Mouse (Mus musculus): Measurements from ENCODE around the gene Lst1.
"Not testable (repeated sequence)": the region's sequence is repeated elsewhere in the genome, so short reads cannot be mapped to it uniquely, and the experiment has no call there.

Lst1 gene

DNA sequence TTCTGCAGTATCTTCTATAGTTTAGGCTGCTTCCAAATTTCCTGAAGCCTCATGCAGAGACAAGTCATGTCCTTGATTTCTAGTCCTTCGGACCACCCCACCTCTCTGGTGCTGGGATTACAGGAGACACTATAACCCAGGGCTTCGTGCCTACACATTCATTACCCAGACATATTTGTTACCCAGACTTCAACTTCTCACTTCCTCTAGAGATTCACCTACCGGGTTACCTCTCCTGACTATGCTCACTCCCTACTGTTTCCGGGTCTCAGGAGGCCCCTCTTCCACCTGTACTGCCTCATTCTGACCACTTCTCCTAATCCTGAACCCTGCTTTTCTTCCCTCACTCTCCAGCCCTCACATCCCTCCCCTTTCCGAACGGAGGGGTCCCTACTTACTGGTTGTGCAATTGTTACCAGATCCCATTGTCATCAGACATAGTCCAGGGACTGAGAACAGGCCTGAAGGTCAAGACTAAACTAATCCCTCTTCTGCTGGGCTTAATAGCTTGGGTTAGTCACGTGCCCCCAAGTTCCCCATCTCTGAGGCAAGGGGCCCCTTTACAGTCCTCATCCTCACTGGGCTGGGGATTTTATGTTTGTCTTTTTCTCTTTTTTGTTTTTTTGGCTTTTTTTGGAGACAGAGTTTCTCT lies at the start of gene Lst1:
Lst1 (minus strand) TSS at position 481 of the 652 bp plus-strand sequence.
- no peak for DNase-seq (ENCODE audit: low spot score)

DNA sequence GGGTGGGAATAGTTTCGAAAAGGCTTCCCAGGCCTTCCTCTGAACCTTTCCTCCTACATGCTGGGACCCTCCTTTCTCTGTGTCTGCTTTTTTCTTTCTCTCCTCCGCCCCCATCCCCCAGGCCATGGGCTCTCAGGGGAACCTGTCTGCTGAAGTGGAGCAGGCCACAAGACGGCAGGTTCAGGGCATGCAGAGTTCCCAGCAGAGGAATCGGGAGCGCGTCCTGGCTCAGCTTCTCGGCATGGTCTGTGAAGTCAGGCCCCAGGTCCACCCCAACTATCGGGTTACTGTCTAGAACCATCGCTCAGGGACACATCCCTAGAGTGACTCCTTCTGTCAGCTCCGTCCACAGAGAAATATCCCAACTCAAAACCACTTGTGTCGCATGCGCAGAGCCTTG lies 49.3 kb upstream of the Lst1 start:
- no peak for DNase-seq (ENCODE audit: low spot score)

DNA sequence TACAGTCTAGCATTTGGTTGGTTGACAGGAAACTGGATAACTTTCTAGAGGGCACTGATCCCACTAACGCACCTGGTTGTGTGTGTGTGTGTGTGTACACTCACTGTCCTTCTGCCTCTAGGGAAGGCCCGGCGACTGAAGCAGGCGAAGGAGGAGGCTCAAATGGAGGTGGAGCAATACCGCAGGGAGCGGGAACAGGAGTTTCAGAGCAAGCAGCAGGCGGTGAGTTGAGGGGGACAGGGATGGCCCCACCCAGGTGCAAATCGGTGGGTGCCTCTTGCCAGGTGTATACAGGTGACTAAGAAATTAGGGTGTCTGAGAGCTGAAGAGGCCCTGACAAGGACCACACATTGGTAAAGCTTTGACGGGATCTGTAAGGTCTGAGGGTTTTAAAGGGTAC lies 48.8 kb upstream of the Lst1 start:
- no peak for DNase-seq (ENCODE audit: low spot score)

DNA sequence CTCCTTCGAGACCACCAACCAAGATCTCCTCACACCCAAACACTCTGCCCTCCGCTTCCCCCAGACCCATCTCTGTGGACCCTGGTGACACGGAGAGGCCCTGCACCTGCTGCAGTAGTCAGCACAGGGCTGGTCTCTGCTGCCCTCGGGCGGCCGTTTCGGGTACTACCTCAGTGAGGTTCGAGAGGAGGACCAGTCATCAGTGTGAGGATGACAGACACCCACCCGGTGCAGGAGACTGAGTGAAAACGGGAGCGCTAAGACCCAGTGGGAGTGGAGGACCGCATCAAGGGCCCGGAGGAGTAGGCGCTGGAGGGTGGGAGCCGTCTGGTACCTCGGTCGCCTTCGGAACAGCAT lies 48.1 kb upstream of the Lst1 start:
- peak; percentile 93 for DNase-seq (ENCODE audit: low spot score)

DNA sequence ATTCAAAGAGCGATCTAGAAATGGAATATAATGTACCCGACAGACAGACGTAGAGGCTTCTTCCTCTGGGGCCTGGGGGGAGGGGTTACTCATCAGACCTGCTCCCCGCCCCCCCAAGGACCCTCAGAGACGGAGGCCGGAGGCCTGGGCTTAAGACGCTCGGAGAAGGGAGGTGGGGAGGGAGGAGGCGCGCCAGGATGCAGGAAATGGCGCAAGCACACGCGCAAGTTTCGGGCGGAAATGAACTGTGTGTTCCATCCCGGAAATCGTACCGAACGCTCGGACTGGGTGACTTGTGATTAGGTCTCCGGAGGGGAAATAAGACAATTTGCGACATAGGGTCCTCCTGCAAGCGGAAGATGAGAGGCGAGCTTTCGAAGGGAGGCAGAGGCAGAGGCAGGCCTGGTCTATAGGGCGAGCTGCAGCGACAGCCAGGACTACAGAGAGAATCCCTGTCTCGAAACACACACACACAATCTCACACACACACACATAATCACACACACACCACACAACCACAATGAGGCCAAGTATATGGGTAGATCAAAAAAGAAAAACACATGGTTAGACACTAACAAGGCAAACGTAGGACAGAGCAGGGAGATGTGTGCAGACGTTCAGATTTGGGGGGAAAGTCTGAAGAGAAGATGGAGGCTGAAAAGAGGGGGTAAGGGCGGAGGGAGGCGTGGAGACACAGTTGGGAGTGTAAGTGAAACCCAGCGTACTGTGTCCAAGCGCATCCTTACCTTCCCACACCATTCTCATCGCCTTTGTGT lies 47.6 kb upstream of the Lst1 start, which contains the start of gene Nfkbil1:
Nfkbil1 (minus strand) TSS at position 179 of the 776 bp plus-strand sequence.
- DNase-seq (ENCODE audit: low spot score), result peak; percentile 99

DNA sequence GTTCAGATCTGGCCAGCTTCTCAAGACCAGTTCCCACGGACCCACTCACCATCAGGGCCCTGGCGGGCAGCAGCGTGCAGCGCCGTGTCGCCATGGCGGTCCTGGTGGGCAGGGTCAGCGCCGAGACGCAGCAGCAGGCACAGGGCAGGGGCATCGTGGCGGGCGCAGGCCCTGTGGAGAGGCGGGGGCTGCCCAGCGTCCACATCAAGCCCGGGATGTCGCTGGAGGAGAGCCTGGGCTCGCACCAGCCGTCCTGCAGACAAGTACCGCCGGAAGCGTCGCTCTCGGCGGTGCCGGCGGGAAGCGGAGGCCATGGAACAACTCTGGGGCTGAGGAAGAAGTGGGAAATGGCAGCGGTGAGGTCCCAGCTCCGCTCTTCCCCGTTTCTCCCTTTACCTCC lies 46.7 kb upstream of the Lst1 start:
- no peak for DNase-seq (ENCODE audit: low spot score)

DNA sequence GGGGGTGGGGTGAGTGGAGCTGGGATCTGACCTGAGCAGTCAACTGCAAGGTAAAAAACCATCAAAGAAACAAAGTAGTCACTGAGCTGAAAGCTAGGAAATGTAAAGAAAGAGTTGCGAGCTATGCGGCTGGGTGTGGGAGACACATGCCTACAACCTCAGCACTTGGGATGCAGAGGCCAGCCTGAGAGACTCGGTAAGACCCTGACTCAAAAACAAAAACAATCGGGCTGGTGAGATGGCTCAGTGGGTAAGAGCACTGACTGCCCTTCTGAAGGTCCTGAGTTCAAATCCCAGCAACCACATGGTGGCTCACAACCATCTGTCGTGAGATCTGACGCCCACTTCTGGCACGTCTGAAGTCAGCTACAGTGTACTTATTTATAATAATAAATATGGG lies 45.9 kb upstream of the Lst1 start:
- DNase-seq (ENCODE audit: low spot score), result not testable (repeated sequence)

DNA sequence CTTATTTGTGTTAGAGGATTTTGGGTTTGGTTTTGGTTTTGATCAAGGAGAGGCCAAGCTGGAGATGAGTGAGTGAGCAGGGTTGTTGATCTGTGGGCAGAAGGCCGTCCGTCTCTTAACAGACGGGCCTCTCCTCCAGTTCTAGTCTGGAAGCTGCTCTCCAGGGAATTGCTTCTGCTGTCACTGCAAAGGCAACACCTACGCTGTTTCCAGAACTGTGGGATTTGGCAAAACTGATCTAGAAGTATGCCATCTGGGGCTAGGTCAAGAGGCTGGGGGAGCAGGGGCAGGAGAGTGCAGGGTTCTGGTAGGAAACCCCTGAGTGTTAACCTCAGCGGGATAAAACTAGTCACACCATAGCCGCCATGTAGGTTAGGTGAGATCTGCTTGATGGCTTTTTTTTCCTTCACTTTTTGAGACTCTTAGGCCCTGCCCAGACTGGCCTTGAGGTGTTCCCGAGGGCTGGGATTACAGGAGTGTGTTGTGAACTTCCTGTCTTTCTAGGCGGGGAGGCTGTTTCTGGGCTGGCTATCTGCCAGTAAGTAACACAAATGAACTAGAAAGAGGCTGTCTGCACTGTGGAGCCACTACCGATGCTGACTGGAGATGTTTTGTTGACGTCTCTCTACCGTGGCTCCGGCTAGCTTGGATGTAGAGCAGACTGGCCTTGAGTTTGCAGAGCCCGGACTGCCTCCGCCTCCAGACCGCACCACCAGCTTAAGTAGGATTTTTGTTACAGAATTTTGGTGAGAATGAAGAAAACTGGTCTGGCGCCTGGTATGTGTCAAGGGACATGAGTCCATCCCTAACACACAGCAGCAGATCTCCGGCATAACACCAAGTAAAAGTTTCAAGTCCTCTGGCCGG lies 45.1 kb upstream of the Lst1 start, which contains the start of gene Atp6v1g2:
Atp6v1g2 (plus strand) TSS at position 547 of the 867 bp plus-strand sequence.
- peak; percentile 47 for DNase-seq (ENCODE audit: low spot score)

DNA sequence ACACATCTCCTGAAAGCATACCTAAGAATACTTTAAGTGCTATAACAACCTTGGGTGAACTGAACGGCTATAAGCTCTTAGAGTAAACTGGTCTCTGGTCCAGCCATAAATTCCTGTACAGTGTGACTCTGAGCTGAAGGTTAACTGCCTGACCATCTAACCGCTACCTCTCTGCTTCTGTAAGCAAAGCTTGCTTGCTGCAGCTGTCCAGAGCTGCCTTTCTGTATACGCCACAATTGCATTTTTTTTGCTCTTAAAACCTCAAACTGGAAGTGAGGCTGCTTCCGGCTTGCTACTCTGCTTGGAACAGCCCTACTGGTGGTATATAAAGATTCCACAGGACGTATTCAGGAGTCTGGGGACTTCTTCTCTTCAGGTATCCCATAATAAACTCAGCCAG lies 44.4 kb upstream of the Lst1 start:
- DNase-seq (ENCODE audit: low spot score), result no peak

DNA sequence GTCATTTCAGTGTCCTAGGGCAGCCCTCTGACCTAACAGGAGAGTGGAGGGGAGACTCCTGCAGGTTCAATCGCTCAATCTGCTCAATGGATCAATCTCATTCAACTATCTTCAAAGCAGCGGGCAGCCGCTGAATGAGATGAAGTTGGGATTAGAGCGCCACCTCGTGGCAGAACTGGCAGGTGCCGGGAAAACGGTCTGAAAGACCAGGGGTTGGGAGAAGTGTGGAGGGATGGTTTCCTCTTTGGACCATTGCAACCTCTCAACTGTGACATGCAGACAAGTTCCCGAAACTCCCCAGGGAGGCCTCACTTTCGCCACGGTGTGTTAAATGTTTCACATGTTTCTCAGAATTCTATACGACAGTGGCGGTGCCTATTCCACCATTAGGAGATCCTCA lies 43.8 kb upstream of the Lst1 start:
- peak; percentile 80 for DNase-seq (ENCODE audit: low spot score)

DNA sequence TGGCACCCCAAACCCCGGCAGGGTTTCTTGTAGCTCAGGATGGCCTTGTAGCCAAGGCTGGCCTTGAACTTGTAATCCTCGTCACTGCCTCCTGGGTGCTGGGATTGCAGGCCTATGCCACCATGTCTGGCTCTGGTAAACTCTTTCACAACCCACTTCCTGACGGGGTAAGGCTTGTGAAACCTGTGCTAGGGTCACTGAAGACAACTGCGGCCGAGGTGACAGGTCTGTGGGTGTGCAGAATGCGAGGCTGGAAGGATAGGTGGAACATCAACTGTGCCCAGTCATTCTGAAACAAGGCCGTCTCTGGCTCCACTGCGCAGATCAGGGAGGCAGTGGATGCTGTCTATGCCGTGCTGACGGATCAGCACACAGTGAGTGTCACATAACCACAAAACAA lies 42.8 kb upstream of the Lst1 start:
- DNase-seq (ENCODE audit: low spot score), result no peak

DNA sequence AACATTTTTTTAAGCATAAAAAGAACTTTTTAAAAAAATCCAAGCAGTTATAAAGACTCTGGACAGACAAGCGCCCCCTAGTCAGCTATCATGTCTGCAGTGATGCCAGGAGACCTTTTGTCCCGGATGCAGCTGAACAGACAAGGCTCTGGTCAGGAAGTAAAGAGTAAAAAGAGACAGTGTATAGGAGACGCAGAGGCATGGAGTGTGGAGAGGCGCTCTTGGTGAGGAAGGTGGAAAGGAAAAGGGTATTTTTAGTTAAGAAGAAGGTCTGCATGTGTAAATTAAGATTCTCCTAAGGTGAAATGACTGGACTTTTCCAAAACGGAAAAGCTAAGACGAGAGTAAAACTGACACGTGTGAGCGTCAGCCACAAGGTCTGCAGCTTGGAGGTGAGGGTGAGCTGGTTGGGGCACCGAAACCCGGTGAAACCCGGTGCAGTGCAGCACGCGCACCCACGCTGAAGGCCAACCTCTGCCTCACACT lies 38.4 kb upstream of the Lst1 start:
- no peak for DNase-seq (ENCODE audit: low spot score)

DNA sequence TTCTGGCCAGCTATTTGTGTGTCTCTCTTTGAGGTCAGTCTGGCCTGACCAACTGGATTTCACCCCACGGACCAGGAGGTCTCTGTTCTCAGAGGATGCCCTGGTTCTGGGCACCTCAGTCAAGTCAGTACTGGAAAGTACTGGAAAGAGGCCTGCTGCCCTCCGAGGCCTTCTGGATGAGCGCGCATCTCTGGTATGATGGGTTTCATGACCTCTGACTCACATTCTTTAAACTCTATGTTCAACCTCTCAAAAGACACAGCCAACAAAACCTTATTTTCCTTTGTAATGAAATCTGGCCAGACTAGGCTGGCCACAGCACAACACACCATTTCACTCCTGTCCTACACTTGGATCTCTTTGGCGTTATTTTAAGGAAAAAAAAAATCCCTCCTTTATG lies 37.2 kb upstream of the Lst1 start:
- no peak for DNase-seq (ENCODE audit: low spot score)

DNA sequence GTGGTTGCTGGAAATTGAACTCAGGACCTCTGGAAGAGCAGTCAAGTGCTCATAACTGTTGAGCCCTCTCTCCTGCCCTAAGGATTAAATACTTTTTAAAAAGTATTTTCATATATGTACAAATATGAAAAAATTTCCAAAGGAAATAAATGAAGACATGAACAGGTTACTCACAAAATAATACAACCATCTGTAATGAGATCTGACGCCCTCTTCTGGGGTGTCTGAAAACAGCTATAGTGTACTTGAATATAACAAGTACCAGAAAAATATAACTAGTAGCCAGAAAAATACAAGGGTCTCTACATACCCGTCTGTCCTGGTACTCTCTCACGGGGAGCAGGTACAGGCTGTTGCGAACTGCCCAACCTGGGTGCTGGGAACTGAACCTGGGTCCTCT lies 36.4 kb upstream of the Lst1 start:
- no peak for DNase-seq (ENCODE audit: low spot score)

DNA sequence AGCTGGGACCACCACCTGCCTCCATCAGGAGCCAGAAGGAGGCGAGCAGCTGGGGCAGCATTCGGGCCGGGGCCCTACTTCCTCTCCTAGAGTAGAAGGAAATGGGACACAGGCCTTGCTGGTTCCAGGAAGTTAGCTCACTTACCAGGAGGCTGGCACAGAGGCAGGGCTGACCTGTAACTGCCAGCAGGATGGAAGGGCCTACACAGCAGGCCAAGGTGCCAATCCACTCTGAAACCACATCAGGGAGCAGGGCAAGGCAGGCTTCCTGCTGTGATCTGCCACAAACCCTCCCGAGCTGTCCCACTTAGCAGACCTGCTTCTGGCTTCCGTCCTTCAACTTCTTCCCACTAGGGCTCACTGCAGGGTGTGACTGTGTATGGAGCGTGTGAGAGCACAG lies 34.1 kb upstream of the Lst1 start:
- no peak for DNase-seq (ENCODE audit: low spot score)

DNA sequence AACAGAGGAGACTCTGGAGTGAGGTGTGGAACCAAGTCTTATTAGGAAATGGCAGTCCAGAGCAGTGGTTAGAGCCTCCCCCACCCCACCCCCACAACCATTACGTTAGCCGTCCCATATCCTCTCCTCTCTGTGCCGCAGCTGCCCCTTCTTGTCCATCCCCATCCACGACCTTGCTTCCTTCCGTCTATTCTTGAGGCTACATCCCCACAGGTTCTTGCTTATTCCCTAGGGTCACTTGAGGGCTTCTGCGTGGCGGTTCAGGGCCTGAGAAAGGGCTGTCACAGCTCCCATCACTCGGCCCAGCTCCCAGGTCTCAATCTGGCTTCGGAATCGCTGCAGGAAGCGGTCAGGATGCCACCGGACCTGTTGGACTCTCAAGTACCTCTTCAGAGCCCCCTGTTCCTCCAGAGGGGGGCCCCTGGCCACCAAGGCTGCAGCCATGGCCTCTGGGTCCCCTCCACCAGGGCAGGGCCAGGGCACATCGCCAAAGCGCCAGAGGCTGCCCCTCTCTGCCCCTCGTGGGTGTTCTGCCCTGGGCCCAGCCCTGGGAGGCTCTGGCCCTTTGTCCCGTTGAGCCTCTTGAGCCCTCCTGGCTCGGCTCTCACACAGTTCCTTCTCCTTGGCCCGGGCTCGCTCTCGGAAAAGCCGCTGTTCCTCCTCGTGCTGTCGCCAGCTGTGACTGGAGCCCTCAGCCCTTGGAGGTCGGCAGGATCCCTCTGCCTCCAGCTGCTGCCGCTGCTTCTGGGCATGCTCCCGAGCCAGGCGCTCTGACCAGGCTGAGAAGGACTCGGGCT lies 32.1 kb upstream of the Lst1 start, which contains the start of gene Gm16181:
Gm16181 (plus strand) TSS at position 679 of the 797 bp plus-strand sequence.
- DNase-seq (ENCODE audit: low spot score), result no peak

DNA sequence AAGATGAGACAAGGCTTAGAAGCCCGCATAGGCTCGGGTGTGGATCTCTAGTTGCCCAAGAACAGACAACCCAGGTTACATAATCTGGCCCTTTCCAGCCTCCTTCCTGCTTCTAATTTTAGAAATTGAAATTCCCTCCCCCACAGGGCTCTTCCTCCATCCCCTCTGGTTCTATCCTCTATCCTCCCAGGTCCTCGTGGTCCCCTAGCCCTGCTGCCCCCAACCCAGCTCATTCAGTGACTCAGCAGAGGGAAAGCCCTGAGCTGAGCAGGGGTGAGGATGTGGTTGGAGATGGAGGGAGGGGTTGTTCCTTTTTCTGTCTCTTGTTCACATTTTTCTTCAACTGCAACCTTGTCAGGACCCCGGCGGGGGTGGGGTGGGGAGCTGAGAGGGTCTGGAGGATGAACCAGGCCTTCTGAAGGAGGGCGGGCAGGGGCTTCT lies 31.4 kb upstream of the Lst1 start:
- no peak for DNase-seq (ENCODE audit: low spot score)

DNA sequence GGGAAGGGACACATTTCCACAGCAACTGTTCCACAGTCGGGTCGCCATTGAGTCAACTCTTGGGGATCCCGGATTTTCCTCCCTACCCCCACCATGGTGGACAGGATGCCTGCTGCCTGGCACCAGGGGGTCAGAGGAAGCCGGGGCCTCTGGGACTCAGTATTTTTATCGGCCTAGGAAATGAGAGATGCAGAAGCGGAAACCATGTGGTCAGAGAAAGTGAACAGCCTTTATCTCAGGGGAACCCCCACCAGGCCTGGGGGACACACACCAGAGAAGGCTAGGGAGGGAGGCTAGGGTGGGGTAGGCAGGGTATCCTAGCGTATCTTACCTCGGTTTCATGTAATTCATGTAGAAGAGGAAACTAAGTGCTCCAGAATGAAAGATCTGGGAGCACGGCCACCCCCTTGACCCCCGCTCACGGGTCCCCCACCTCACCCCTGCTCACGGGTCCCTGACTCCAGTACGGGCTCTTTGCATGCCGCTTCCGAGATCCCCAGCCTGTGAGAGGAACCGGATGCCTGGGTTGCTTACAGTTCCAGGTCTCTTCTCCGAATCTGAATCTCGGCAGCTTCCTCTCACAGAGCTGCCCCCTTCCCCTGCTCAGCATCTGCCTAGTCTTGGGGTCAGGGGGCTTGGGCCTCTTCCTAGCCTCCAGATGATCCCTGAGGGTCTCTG lies 30.4 kb upstream of the Lst1 start:
- no peak for DNase-seq (ENCODE audit: low spot score)

DNA sequence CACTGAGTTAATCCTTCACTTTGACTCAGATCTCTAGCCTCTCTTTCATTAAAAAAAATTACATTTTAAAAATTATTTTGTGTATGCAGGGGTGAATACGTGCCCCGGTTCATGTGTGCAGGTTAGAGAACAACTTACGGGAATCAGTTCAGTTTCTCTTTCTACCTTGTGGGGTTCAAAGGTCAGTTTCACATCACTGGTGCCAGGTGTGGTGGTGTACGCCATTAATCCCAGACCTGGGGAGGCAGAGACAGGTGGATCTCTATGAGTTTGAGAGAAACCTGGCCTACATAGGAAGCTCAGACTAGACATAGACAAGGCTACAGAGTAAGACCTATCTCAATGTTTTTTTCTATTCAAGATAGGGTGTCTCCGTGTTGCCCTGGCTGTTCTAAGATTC lies 24.8 kb upstream of the Lst1 start:
- no peak for DNase-seq (ENCODE audit: low spot score)

DNA sequence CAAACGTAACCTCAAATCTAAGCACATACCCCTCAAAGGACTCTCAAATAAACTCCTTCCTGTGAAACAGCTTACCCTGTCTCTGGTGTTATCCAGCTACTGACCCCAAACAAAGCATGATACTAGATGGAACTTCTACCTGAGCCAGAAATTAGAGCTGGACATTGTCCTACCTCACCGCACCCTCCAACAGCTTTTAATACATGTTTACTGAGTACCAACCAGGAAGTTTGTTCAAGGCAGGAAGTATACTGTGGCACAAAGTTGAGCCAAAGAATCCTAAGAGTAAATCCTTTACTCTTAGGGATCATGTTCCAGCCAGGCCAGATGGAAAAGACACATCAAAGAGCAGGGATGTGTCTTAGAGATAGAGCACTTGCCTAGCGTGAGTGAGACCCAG lies 22.4 kb upstream of the Lst1 start:
- DNase-seq (ENCODE audit: low spot score), result no peak
